Mouse (Mus musculus) forebrain, embryonic 11.5 days (tissue): Measurements from ENCODE around the gene Bdh2. TPM values are rescaled to one million over a fixed set of nuclear protein-coding genes. Genes with fewer than 3 reads are reported as not detected.
A peak's percentile ranks its signal among the peaks of the same experiment; 100 is the strongest.

Source experiments
- ATAC-seq: fragments of 200-750 bp; cut with Nextera tagmentation; replicated peaks from 2 replicates; pipeline ENCODE4 v1.8.0; 2017; ENCODE audit warnings: moderate TSS enrichment; ENCODE audit not compliant: low FRiP score
- DNase-seq: peaks from one replicate; pipeline ENCODE4 v3.0.0-alpha.2; 2017; ENCODE audit warnings: low spot score
- H3K27ac ChIP-seq: fragments of 300-500 bp; sonication (generic); 2 replicates; pipeline ENCODE4 v1.5.1; 2014; ENCODE audit warnings: low read depth, low read length
- H3K27me3 ChIP-seq: fragments of 300-500 bp; sonication (generic); 2 replicates; pipeline ENCODE4 v1.6.1; 2014; ENCODE audit warnings: mild to moderate bottlenecking, low read length, mixed read lengths; ENCODE audit not compliant: control insufficient read depth, insufficient read depth
- H3K36me3 ChIP-seq: fragments of 300-500 bp; sonication (generic); 2 replicates; pipeline ENCODE4 v1.6.1; 2014; ENCODE audit warnings: mild to moderate bottlenecking, low read length, moderate library complexity, mixed read lengths; ENCODE audit not compliant: control insufficient read depth, insufficient read depth
- H3K4me1 ChIP-seq: fragments of 300-500 bp; sonication (generic); replicated peaks from 2 replicates; pipeline ENCODE4 v1.6.1; 2014; ENCODE audit warnings: low read length, mixed read lengths; ENCODE audit not compliant: control insufficient read depth, insufficient read depth
- H3K4me2 ChIP-seq: fragments of 300-500 bp; sonication (generic); 2 replicates; pipeline ENCODE4 v1.6.1; 2014; ENCODE audit warnings: low read depth, mild to moderate bottlenecking, low read length, moderate library complexity, mixed read lengths; ENCODE audit not compliant: severe bottlenecking
- H3K4me3 ChIP-seq: fragments of 300-500 bp; sonication (generic); 2 replicates; pipeline ENCODE4 v1.5.1; 2014; ENCODE audit warnings: low read depth, low read length
- H3K9ac ChIP-seq: fragments of 300-500 bp; sonication (generic); 2 replicates; pipeline ENCODE4 v1.6.1; 2014; ENCODE audit warnings: low read length
- H3K9me3 ChIP-seq: fragments of 300-500 bp; sonication (generic); 2 replicates; pipeline ENCODE4 v1.6.1; 2016; ENCODE audit warnings: low read length, mixed read lengths; ENCODE audit not compliant: control insufficient read depth
- WGBS: fragments of 180-500 bp; shearing (Covaris S2); extraction: QIAGEN DNeasy Blood & Tissue Kit; methylation state at CpG from one replicate; pipeline ENCODE4 v1.1.7; 2014; 5-methylcytosine and 5-hydroxymethylcytosine counted together
- polyA plus RNA-seq: library from polyadenylated mRNA; unstranded; fragments of >200 nt; fragmentation: Nextera tagmentation; extraction: Ambion mirVana; gene quantifications from 2 replicates; pipeline ENCODE4 v1.2.1, GENCODE M21; 2014

Bdh2 gene
- polyA plus RNA-seq, 1 experiment from 2014 or later, result 5.4 TPM

DNA sequence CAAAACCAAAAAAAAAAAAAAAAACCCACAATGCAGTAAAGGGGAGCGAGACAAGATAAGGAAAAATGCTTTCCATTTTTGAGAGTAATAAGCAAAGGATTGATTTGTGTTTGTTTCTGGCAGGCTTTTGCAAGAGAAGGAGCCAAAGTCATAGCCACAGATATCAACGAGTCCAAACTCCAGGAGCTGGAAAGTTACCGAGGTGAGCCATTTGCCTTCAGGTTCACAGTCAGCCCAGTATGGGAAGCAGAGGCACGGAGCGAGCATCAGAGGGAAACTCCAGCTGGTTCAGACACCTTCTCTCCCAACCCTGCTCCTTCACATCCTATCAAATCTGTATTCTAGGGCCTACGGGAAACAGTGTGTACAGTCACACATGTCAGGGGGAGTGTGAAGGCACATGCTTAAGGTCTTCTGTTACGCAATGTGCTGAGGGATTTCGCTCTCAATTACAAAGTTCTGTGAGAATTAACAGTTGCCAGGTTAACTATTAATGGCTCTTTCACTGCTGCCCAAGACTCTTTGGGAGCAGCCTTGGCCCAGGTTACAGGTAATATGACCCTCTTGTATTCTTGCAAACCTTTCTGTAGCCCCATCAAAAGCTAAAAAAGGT lies 7.2 kb downstream of the Bdh2 start:
- Histone ChIP-seq H3K4me1 (no peaks in the 10 kb centered on the region), H3K9ac (no peak overlapping the region), H3K9me3 (no peaks in the 10 kb centered on the region), H3K36me3 (no peaks in the 10 kb centered on the region), H3K27ac (no peak overlapping the region), H3K4me2 (no peak overlapping the region), H3K27me3 (no peaks in the 10 kb centered on the region), H3K4me3 (no peak overlapping the region)
- ATAC-seq, result no peak
- 90% methylated on average over 8 of the region's 8 CpGs for WGBS
- DNase-seq, result no peak

DNA sequence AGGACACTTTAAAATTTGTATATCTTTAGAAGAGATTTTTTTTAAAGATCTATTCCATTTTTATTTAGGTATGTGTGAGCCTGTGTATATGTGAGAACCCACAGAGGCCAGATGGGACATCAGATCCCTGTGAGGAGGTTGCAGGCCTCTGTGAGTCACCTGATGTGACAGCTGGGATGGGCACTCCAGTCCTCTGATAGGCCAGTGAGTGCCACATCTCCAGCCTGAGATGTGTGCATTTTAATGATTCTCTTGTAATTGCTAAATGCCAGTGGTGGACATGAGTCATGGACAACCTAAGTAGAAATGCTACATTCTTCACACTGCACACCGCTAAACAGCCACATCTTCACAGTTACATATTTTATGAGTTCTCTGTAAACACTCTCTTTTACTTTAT lies 8.1 kb downstream of the Bdh2 start:
- no peaks in the 10 kb centered on the region for H3K9me3 ChIP-seq
- H3K27me3 ChIP-seq, result no peaks in the 10 kb centered on the region
- H3K4me1 ChIP-seq, result no peaks in the 10 kb centered on the region
- H3K36me3 ChIP-seq, result no peaks in the 10 kb centered on the region
- DNase-seq (peak; percentile 20), ATAC-seq (no peak)
- H3K4me3 ChIP-seq, result no peak overlapping the region
- no peak overlapping the region for H3K4me2 ChIP-seq
- WGBS, result 91% methylated on average over 1 of the region's 1 CpGs
- no peak overlapping the region for H3K27ac ChIP-seq
- H3K9ac ChIP-seq, result no peak overlapping the region

DNA sequence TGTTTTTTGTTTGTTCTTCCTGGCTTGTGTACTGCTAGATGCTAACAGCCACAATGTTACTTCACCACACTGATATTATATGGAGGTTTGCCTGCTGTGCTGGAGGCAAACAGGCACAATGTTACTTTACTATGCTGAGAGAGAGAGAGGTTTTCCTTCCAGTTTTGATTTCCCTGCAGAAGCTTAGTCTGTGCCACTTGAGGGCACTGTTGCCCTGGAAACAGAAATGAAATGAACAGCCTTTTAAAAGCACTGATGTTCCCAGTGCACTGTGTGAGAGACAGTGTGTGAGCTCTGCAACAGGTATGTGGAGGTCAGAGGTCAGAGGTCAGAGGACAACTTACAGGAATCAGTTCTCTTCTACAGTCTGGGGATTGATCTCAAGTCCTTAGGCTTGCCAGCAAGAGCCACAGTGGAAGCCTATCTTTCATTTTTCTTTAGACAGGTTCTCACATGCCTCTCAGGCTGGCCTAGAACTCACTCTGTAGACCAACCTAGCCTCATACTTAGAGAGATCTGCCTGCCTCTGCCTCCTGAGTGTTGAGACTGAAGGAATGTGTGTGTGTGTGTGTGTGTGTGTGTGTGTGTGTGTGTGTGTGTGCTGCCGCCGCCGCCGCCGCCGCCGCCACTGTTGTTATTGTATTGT lies 9.4 kb downstream of the Bdh2 start:
- Histone ChIP-seq H3K4me3 (no peak overlapping the region), H3K9ac (no peak overlapping the region), H3K36me3 (no peaks in the 10 kb centered on the region), H3K9me3 (no peaks in the 10 kb centered on the region), H3K27me3 (no peaks in the 10 kb centered on the region), H3K4me1 (no peaks in the 10 kb centered on the region), H3K4me2 (no peak overlapping the region), H3K27ac (no peak overlapping the region)
- WGBS, result 100% methylated on average over 7 of the region's 7 CpGs
- DNase-seq (peak; percentile 58), ATAC-seq (peak; percentile 74)

DNA sequence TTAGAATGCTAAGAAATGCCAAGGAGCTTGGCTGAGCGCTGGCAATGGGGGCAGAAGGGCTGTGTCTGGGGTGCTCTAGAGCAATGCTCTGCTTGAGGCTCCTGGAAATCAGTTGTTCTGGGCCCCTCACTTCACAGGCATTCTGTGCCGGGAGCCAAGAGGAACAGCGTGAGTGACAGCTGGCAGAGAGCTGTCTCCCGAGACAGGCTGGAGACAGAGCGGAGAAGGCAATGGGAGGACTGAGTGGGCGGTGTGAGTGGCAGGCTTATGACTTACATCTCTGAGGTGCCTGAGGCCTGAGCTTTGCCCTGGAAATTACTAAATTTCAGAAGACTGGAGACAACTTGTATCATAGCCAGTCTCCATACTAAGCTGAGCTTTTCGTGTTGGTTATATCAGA lies 12.7 kb downstream of the Bdh2 start:
- no peaks in the 10 kb centered on the region for H3K4me1 ChIP-seq
- H3K9me3 ChIP-seq, result no peaks in the 10 kb centered on the region
- H3K36me3 ChIP-seq, result no peaks in the 10 kb centered on the region
- WGBS, result 53% methylated on average over 7 of the region's 7 CpGs
- ATAC-seq (no peak), DNase-seq (no peak)
- no peak overlapping the region for H3K4me3 ChIP-seq
- H3K4me2 ChIP-seq, result no peak overlapping the region
- no peak overlapping the region for H3K27ac ChIP-seq
- no peaks in the 10 kb centered on the region for H3K27me3 ChIP-seq
- no peak overlapping the region for H3K9ac ChIP-seq

DNA sequence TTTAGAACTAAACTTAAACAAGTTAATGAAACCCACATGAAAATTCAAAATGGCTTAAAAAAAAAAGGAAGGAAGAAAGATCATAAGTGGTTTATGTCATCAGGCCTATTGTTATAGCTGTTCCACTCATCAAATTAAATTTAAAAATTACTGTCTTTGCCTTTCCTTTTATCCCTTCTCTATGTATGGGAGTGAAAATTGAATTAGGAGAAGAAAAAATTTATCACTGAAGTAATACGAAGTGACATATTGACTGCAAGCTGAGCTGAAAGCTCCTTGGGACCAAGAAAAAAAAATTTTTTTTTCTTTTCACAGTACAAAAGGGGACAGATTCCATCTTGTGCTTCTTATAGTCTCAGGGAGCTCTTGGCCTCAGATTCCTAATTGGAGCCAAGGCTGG lies 14.5 kb downstream of the Bdh2 start:
- Histone ChIP-seq H3K36me3 (no peaks in the 10 kb centered on the region), H3K4me2 (no peak overlapping the region), H3K27ac (no peak overlapping the region), H3K27me3 (no peaks in the 10 kb centered on the region), H3K9me3 (no peaks in the 10 kb centered on the region), H3K4me3 (no peak overlapping the region), H3K9ac (no peak overlapping the region), H3K4me1 (no peaks in the 10 kb centered on the region)
- DNase-seq, result no peak
- no peak for ATAC-seq
- 90% methylated on average over 1 of the region's 1 CpGs for whole genome bisulfite sequencing

DNA sequence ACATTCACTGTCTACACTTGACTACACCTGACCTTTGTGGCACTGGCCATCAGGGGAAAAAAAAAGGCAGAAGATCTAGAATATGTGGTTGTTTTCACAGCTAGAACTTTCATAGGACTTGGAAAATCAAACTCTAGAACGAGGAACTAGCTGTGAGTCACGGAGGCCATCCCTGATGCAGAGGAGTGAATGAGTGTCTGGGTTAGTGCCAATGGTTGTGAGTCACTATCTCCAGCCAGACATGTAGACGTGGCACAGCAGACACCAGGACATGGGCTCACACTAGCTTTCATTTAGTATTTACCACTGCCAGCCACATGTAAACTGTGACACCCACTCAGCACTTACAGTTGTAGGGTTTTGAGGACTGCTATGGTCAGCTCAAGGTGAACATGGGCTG lies 17.5 kb downstream of the Bdh2 start:
- no peaks in the 10 kb centered on the region for H3K36me3 ChIP-seq
- H3K4me3 ChIP-seq, result no peak overlapping the region
- ATAC-seq (no peak), DNase-seq (no peak)
- H3K4me1 ChIP-seq, result no peaks in the 10 kb centered on the region
- no peaks in the 10 kb centered on the region for H3K9me3 ChIP-seq
- H3K4me2 ChIP-seq, result no peak overlapping the region
- WGBS, result 88% methylated on average over 3 of the region's 3 CpGs
- no peak overlapping the region for H3K9ac ChIP-seq
- H3K27me3 ChIP-seq, result no peaks in the 10 kb centered on the region
- H3K27ac ChIP-seq, result no peak overlapping the region

DNA sequence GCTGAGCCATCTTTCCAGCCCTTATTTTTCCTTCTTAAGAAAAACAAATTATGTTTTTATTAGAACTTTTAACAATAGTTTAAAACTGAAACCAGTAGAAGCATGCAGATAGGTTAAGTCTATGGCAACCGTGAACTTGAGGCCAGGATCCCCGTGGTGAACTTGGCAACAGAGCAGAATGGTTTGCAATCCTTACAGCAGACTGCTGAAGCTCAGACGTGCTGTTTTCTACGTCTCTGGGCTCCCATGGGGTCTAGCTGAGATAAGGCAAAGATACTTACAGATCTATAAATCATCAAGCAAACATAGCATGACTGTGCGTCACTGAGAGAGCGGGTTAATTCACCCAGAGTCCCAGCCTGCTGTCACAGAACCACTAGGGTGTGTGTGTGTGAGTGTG lies 19.1 kb downstream of the Bdh2 start:
- Histone ChIP-seq H3K9me3 (no peaks in the 10 kb centered on the region), H3K4me3 (no peak overlapping the region), H3K27me3 (no peaks in the 10 kb centered on the region), H3K4me2 (no peak overlapping the region), H3K4me1 (0 out of 2 replicates have a peak, but pooled peaks cover 6% of the 10 kb centered on the region), H3K27ac (no peak overlapping the region), H3K36me3 (no peaks in the 10 kb centered on the region), H3K9ac (no peak overlapping the region)
- WGBS, result 79% methylated on average over 6 of the region's 6 CpGs
- ATAC-seq (no peak), DNase-seq (no peak)

DNA sequence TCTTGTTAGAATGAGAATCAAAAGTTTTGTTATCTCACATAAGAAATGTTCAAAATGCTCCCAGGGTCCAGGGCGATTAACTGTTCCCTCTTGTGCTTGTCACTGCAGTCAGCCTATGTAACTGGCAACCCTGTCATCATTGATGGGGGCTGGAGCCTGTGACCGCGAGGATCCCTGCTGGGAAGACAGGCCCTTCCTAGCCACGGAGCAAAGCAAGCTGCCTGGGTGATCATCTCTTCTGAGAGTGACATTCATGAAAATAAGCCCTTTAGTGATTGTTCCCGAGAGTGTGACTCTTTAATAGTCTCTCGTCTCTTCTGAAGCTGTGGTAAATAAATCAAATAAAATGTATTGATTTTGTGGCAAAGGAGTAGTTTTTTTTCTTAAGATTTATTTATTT lies 23.0 kb downstream of the Bdh2 start:
- no peaks in the 10 kb centered on the region for H3K36me3 ChIP-seq
- H3K27me3 ChIP-seq, result no peaks in the 10 kb centered on the region
- H3K9me3 ChIP-seq, result no peaks in the 10 kb centered on the region
- no peak overlapping the region for H3K4me2 ChIP-seq
- no peak overlapping the region for H3K4me3 ChIP-seq
- H3K9ac ChIP-seq, result no peak overlapping the region
- no peak overlapping the region for H3K27ac ChIP-seq
- ATAC-seq (no peak; the same call in 1 of the 2 replicates), DNase-seq (peak; percentile 52)
- H3K4me1 ChIP-seq, result peaks cover 16% of the 10 kb centered on the region
- WGBS, result 9% methylated on average over 6 of the region's 6 CpGs

DNA sequence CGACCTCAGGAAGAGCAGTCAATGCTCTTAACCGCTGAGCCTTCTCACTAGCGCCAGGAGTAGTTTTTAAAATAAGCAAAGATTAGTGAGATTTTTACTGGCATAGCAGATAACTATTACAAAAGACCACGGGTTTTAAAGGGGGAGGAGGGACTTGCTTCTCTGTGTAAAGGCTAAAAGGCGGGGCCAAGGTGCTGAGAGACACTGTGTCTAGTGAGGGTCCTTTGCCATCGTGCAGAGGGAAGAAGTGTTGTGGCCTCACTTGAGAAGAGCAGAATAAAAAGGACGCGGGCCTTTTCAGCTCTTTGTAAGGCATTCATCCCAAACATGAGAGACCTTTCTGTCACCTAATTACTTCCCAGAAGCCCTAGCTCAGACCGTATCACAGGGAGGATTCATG lies 23.5 kb downstream of the Bdh2 start:
- ATAC-seq (peak; percentile 53; the same call in 1 of the 2 replicates), DNase-seq (peak; percentile 56)
- H3K4me1 ChIP-seq, result peaks cover 16% of the 10 kb centered on the region
- no peak overlapping the region for H3K27ac ChIP-seq
- H3K27me3 ChIP-seq, result no peaks in the 10 kb centered on the region
- no peaks in the 10 kb centered on the region for H3K36me3 ChIP-seq
- no peak overlapping the region for H3K9ac ChIP-seq
- H3K4me3 ChIP-seq, result no peak overlapping the region
- H3K4me2 ChIP-seq, result no peak overlapping the region
- no peaks in the 10 kb centered on the region for H3K9me3 ChIP-seq
- WGBS, result 3% methylated on average over 9 of the region's 9 CpGs
